Mouse (Mus musculus) myocyte (in vitro differentiated cells): ENCODE data around the gene Sh3bp5. TPM values are rescaled to one million over a fixed set of nuclear protein-coding genes. Genes with fewer than 3 reads are reported as not detected.
A peak's percentile ranks its signal among the peaks of the same experiment; 100 is the strongest.

Experiments
- H3K27me3 ChIP-seq: one replicate; pipeline ENCODE4 v1.6.1; 2011; ENCODE audit not compliant: control insufficient read depth, insufficient read depth, insufficient read length
- H3K36me3 ChIP-seq: one replicate; pipeline ENCODE4 v1.6.1; 2011; ENCODE audit not compliant: control insufficient read depth, insufficient read depth
- H3K4me2 ChIP-seq: one replicate; pipeline ENCODE4 v1.6.1; 2011; ENCODE audit warnings: low read depth, control low read depth
- H3K4me3 ChIP-seq: one replicate; pipeline ENCODE4 v1.5.1; 2011; ENCODE audit warnings: mild to moderate bottlenecking, control low read depth, moderate library complexity
- H3K79me2 ChIP-seq: one replicate; pipeline ENCODE4 v1.6.1; 2011; ENCODE audit not compliant: control insufficient read depth, insufficient read depth
- H3ac ChIP-seq: one replicate; pipeline ENCODE4 v1.6.1; 2011; ENCODE audit not compliant: control insufficient read depth, insufficient read length
- CEBPB ChIP-seq: IDR thresholded peaks from 2 replicates; pipeline ENCODE4 v1.6.1; 2011; ENCODE audit warnings: mild to moderate bottlenecking, moderate library complexity; ENCODE audit not compliant: poor library complexity, insufficient read depth, severe bottlenecking
- E2F4 ChIP-seq: IDR thresholded peaks from one replicate; pipeline ENCODE4 v1.6.1; 2011; ENCODE audit warnings: mild to moderate bottlenecking, control low read depth, moderate library complexity; ENCODE audit not compliant: insufficient read depth
- MAX ChIP-seq: IDR thresholded peaks from one replicate; pipeline ENCODE4 v1.6.1; 2011; ENCODE audit warnings: low read depth, mild to moderate bottlenecking, control low read depth
- MYOD1 ChIP-seq, 3 experiments: IDR thresholded peaks; one replicate each; pipeline ENCODE4 v1.6.1; 2011; ENCODE audit warnings: control low read depth in 2 of 3, low read depth in 2 of 3, mild to moderate bottlenecking in 2 of 3, moderate library complexity in 1 of 3; ENCODE audit not compliant: insufficient read length in 2 of 3, control insufficient read depth in 1 of 3
- MYOG ChIP-seq, 3 experiments: IDR thresholded peaks; one replicate each; pipeline ENCODE4 v1.6.1; 2011; ENCODE audit warnings: control low read depth in 2 of 3, low read depth in 2 of 3, mild to moderate bottlenecking in 2 of 3; ENCODE audit not compliant: insufficient read length in 2 of 3, control insufficient read depth in 1 of 3, insufficient read depth in 1 of 3
- POLR2A ChIP-seq: IDR thresholded peaks from one replicate; pipeline ENCODE4 v1.6.1; 2011; ENCODE audit warnings: low read depth, mild to moderate bottlenecking, control low read depth, moderate library complexity; ENCODE audit not compliant: insufficient read length
- POLR2AphosphoS2 ChIP-seq: IDR thresholded peaks from one replicate; pipeline ENCODE4 v1.6.1; 2011; ENCODE audit warnings: low read depth, control low read depth; ENCODE audit not compliant: insufficient read length
- REST ChIP-seq: IDR thresholded peaks from one replicate; pipeline ENCODE4 v1.6.1; 2011; ENCODE audit warnings: mild to moderate bottlenecking, control low read depth, moderate library complexity; ENCODE audit not compliant: insufficient read depth, insufficient read length
- SRF ChIP-seq: IDR thresholded peaks from one replicate; pipeline ENCODE4 v1.6.1; 2011; ENCODE audit warnings: low read depth; ENCODE audit not compliant: control insufficient read depth, insufficient read length
- TCF12 ChIP-seq: IDR thresholded peaks from one replicate; pipeline ENCODE4 v1.6.1; 2011; ENCODE audit warnings: mild to moderate bottlenecking, control low read depth; ENCODE audit not compliant: poor library complexity, insufficient read depth, severe bottlenecking
- TCF3 ChIP-seq: IDR thresholded peaks from one replicate; pipeline ENCODE4 v1.6.1; 2011; ENCODE audit warnings: low read depth, control low read depth; ENCODE audit not compliant: insufficient read length
- USF1 ChIP-seq: IDR thresholded peaks from one replicate; pipeline ENCODE4 v1.6.1; 2011; ENCODE audit warnings: low read depth, mild to moderate bottlenecking, control low read depth, moderate library complexity
- polyA plus RNA-seq: library from polyadenylated mRNA; unstranded; fragments of >200 nt; fragmentation: generic; extraction: Trizol; gene quantifications from one replicate; pipeline ENCODE4 v1.2.1, GENCODE M21; 2012; ENCODE audit warnings: missing spikeins

Gene Sh3bp5
- polyA plus RNA-seq, 1 experiment, result 29.5 TPM

DNA sequence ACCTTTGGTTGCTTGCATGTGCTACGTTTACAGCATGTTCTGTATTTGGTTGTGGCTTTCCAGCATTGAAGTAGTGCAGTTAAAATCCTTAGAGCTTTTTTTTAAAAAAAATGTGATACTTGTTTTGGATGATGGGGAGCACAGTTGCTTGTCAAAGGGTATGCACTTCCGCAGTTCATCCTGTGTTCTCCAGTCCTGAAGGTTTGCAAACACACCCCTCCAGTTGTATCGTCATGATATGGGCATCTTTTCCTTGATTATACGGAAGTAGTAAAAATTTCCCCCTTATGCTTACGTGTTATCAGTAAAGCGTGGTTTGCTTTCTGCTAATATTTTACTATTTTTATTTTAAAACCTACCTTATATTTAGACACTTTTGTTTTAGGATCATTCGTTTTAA lies 98.5 kb downstream of the Sh3bp5 start:
- Histone ChIP-seq H3K27me3 (no peaks in the 10 kb centered on the region), H3ac (peak overlapping the region; percentile 89), H3K4me2 (peak overlapping the region; percentile 96), H3K79me2 (peaks cover 24% of the 10 kb centered on the region), H3K4me3 (peak overlapping the region; percentile 40), H3K36me3 (no peaks in the 10 kb centered on the region)
- TF ChIP-seq REST, result no peak
- TF ChIP-seq MYOD1 (IDR thresholded peaks at IDR 0.05; ENCODE audit: control insufficient read depth in 1 of 3, insufficient read length in 2 of 3, low read depth in 2 of 3), result no peak
- no peak for TF ChIP-seq POLR2AphosphoS2
- TF ChIP-seq USF1, result no peak
- TF ChIP-seq E2F4, result no peak
- no peak for TF ChIP-seq MAX
- TF ChIP-seq MYOG (IDR thresholded peaks at IDR 0.05; ENCODE audit: control insufficient read depth in 1 of 3, insufficient read depth in 1 of 3, insufficient read length in 2 of 3, low read depth in 2 of 3), result no peak
- TF ChIP-seq CEBPB, result no peak
- no peak for TF ChIP-seq SRF
- TF ChIP-seq TCF12, result no peak
- no peak for TF ChIP-seq TCF3
- no peak for TF ChIP-seq POLR2A

GRCm38 (mm10) chr14:31336369-31337155 lies 99.3 kb downstream of the Sh3bp5 start, which contains the start of gene Capn7:
TSS of gene Capn7 (plus strand) at chr14:31336638.
- peak within 1 kb of the TSS; percentile 96 for H3K4me2 ChIP-seq
- no peaks in the 10 kb centered on the region for H3K36me3 ChIP-seq
- peak within 1 kb of the TSS; percentile 89 for H3ac ChIP-seq
- H3K4me3 ChIP-seq, result peak within 1 kb of the TSS; percentile 40
- no peak for TF ChIP-seq TCF12
- peak; percentile 87 for TF ChIP-seq POLR2A
- TF ChIP-seq POLR2AphosphoS2, result peak; percentile 86
- no peak for TF ChIP-seq MAX
- no peak for TF ChIP-seq SRF
- no peak for TF ChIP-seq TCF3
- TF ChIP-seq MYOD1 (IDR thresholded peaks at IDR 0.05; ENCODE audit: control insufficient read depth in 1 of 3, insufficient read length in 2 of 3, low read depth in 2 of 3), result peak; percentile 16 to 72 (median 66)
- no peak for TF ChIP-seq CEBPB
- no peak for TF ChIP-seq E2F4
- no peak for TF ChIP-seq REST
- TF ChIP-seq USF1, result peak; percentile 28
- peak in 1 of 3 experiments; percentile 53 for TF ChIP-seq MYOG (IDR thresholded peaks at IDR 0.05; ENCODE audit: control insufficient read depth in 1 of 3, insufficient read depth in 1 of 3, insufficient read length in 2 of 3, low read depth in 2 of 3)
- peaks cover 24% of the 10 kb centered on the region for H3K79me2 ChIP-seq
- H3K27me3 ChIP-seq, result no peaks in the 10 kb centered on the region

GRCm38 (mm10) chr14:31335765-31336164 lies 100.1 kb downstream of the Sh3bp5 start:
- Histone ChIP-seq H3K79me2 (peaks cover 24% of the 10 kb centered on the region), H3K4me3 (peak overlapping the region; percentile 40), H3K27me3 (peaks cover 2% of the 10 kb centered on the region), H3ac (no peak overlapping the region), H3K4me2 (peak overlapping the region; percentile 79), H3K36me3 (no peaks in the 10 kb centered on the region)
- no peak for TF ChIP-seq MYOG (IDR thresholded peaks at IDR 0.05; ENCODE audit: control insufficient read depth in 1 of 3, insufficient read depth in 1 of 3, insufficient read length in 2 of 3, low read depth in 2 of 3)
- TF ChIP-seq TCF12, result no peak
- no peak for TF ChIP-seq USF1
- no peak for TF ChIP-seq REST
- TF ChIP-seq E2F4, result no peak
- TF ChIP-seq TCF3, result no peak
- TF ChIP-seq POLR2AphosphoS2, result no peak
- no peak for TF ChIP-seq MYOD1 (IDR thresholded peaks at IDR 0.05; ENCODE audit: control insufficient read depth in 1 of 3, insufficient read length in 2 of 3, low read depth in 2 of 3)
- TF ChIP-seq POLR2A, result no peak
- TF ChIP-seq SRF, result no peak
- TF ChIP-seq MAX, result no peak
- TF ChIP-seq CEBPB, result no peak

GRCm38 (mm10) chr14:31330957-31331356 lies 104.9 kb downstream of the Sh3bp5 start:
- Histone ChIP-seq H3K79me2 (no peaks in the 10 kb centered on the region), H3K4me3 (peak overlapping the region; percentile 6), H3K4me2 (peak overlapping the region; percentile 24), H3ac (no peak overlapping the region), H3K36me3 (no peaks in the 10 kb centered on the region), H3K27me3 (peaks cover 6% of the 10 kb centered on the region)
- no peak for TF ChIP-seq MYOG (IDR thresholded peaks at IDR 0.05; ENCODE audit: control insufficient read depth in 1 of 3, insufficient read depth in 1 of 3, insufficient read length in 2 of 3, low read depth in 2 of 3)
- no peak for TF ChIP-seq MYOD1 (IDR thresholded peaks at IDR 0.05; ENCODE audit: control insufficient read depth in 1 of 3, insufficient read length in 2 of 3, low read depth in 2 of 3)
- no peak for TF ChIP-seq TCF3
- TF ChIP-seq MAX, result no peak
- no peak for TF ChIP-seq POLR2AphosphoS2
- TF ChIP-seq E2F4, result no peak
- no peak for TF ChIP-seq CEBPB
- no peak for TF ChIP-seq USF1
- TF ChIP-seq TCF12, result no peak
